Mouse (Mus musculus) stomach, postnatal 0 days (tissue): ENCODE measurements at regions not wholly inside any gene's neighbourhood (a gene's known extent, or its start where the extent isn't known, plus 50 kb on each side); places are given as distances from the start of the nearest gene placed in this dataset.

Experiments
- ATAC-seq: fragments of 200-750 bp; cut with Nextera tagmentation; 2 replicates; pipeline ENCODE4 v1.8.0; 2017; ENCODE audit not compliant: low FRiP score, low TSS enrichment
- DNase-seq: peaks from one replicate; pipeline ENCODE4 v3.0.0-alpha.2; 2016; ENCODE audit warnings: low spot score
- H3K27ac ChIP-seq: fragments of 300-500 bp; sonication (generic); replicated peaks from 2 replicates; pipeline ENCODE4 v1.5.1; 2014; ENCODE audit warnings: mild to moderate bottlenecking, control low read depth
- H3K27me3 ChIP-seq: fragments of 300-500 bp; sonication (generic); 2 replicates; pipeline ENCODE4 v1.6.1; 2014; ENCODE audit warnings: low read length; ENCODE audit not compliant: control insufficient read depth, insufficient read depth
- H3K36me3 ChIP-seq: fragments of 300-500 bp; sonication (generic); 2 replicates; pipeline ENCODE4 v1.6.1; 2014; ENCODE audit warnings: low read length, mixed read lengths; ENCODE audit not compliant: control insufficient read depth, insufficient read depth
- H3K4me1 ChIP-seq: fragments of 300-500 bp; sonication (generic); replicated peaks from 2 replicates; pipeline ENCODE4 v1.6.1; 2014; ENCODE audit warnings: antibody characterized with exemption; ENCODE audit not compliant: control insufficient read depth, insufficient read depth
- H3K4me2 ChIP-seq: fragments of 300-500 bp; sonication (generic); replicated peaks from 2 replicates; pipeline ENCODE4 v1.6.1; 2014; ENCODE audit warnings: low read depth, mild to moderate bottlenecking, control low read depth, moderate library complexity
- H3K4me3 ChIP-seq: fragments of 300-500 bp; sonication (generic); 2 replicates; pipeline ENCODE4 v1.5.1; 2014; ENCODE audit warnings: low read depth, low read length, control low read depth
- H3K9ac ChIP-seq: fragments of 300-500 bp; sonication (generic); 2 replicates; pipeline ENCODE4 v1.6.1; 2014; ENCODE audit warnings: mild to moderate bottlenecking, low read length, control low read depth, mixed read lengths
- H3K9me3 ChIP-seq: fragments of 300-500 bp; sonication (generic); 2 replicates; pipeline ENCODE4 v1.6.1; 2016; ENCODE audit warnings: low read length; ENCODE audit not compliant: control insufficient read depth
- CTCF ChIP-seq: IDR thresholded peaks from 2 replicates; pipeline ENCODE4 v1.5.1; 2016; ENCODE audit warnings: antibody characterized with exemption, low read depth, mild to moderate bottlenecking, moderate library complexity
- EP300 ChIP-seq: optimal IDR thresholded peaks from 2 replicates; pipeline ENCODE3; 2016; ENCODE audit warnings: antibody characterized with exemption
- WGBS: fragments of 180-500 bp; shearing (Covaris S2); extraction: QIAGEN DNeasy Blood & Tissue Kit; methylation state at CpG from one replicate; pipeline ENCODE4 v1.1.7; 2014; 5-methylcytosine and 5-hydroxymethylcytosine counted together

- H3K4me3 ChIP-seq = no peak overlapping the region
- no peaks in the 10 kb centered on the region for H3K36me3 ChIP-seq
- H3K27me3 ChIP-seq = no peaks in the 10 kb centered on the region
- ATAC-seq (no peak), DNase-seq (no peak)
- no peak for TF ChIP-seq CTCF
- TF ChIP-seq EP300 = no peak
- no peak overlapping the region for H3K9ac ChIP-seq
- no peaks in the 10 kb centered on the region for H3K9me3 ChIP-seq
- no peak overlapping the region for H3K4me2 ChIP-seq
- no peak overlapping the region for H3K27ac ChIP-seq
- no peaks in the 10 kb centered on the region for H3K4me1 ChIP-seq
- WGBS = 59% methylated on average over 8 of the region's 8 CpGs
These were observed 215.9 kb upstream of the A230072I06Rik start for GRCm38 (mm10) chr8:12062710-12063109.

GRCm38 (mm10) chr8:12064664-12065063 is 214.0 kb upstream of the A230072I06Rik start:
- Histone ChIP-seq H3K4me3 (no peak overlapping the region), H3K4me2 (no peak overlapping the region), H3K27ac (no peak overlapping the region), H3K36me3 (no peaks in the 10 kb centered on the region), H3K9me3 (no peaks in the 10 kb centered on the region), H3K27me3 (no peaks in the 10 kb centered on the region), H3K4me1 (no peaks in the 10 kb centered on the region), H3K9ac (no peak overlapping the region)
- WGBS = 82% methylated on average over 7 of the region's 7 CpGs
- no peak for TF ChIP-seq CTCF
- TF ChIP-seq EP300 = no peak
- ATAC-seq (no peak), DNase-seq (no peak)

GRCm38 (mm10) chr8:12066454-12066853 is 212.2 kb upstream of the A230072I06Rik start:
- TF ChIP-seq CTCF = no peak
- no peak for TF ChIP-seq EP300
- Histone ChIP-seq H3K9me3 (no peaks in the 10 kb centered on the region), H3K4me1 (no peaks in the 10 kb centered on the region), H3K27me3 (no peaks in the 10 kb centered on the region), H3K4me2 (no peak overlapping the region), H3K36me3 (no peaks in the 10 kb centered on the region), H3K9ac (no peak overlapping the region), H3K4me3 (no peak overlapping the region), H3K27ac (no peak overlapping the region)
- ATAC-seq = no peak
- DNase-seq = no peak
- 86% methylated on average over 10 of the region's 10 CpGs for WGBS

GRCm38 (mm10) chr8:12073311-12073999 is 205.2 kb upstream of the A230072I06Rik start:
- WGBS = 49% methylated on average over 6 of the region's 6 CpGs
- H3K27me3 ChIP-seq = no peaks in the 10 kb centered on the region
- H3K9ac ChIP-seq = no peak overlapping the region
- H3K27ac ChIP-seq = no peak overlapping the region
- no peak overlapping the region for H3K4me2 ChIP-seq
- no peaks in the 10 kb centered on the region for H3K4me1 ChIP-seq
- no peak for DNase-seq
- no peaks in the 10 kb centered on the region for H3K9me3 ChIP-seq
- no peaks in the 10 kb centered on the region for H3K36me3 ChIP-seq
- TF ChIP-seq CTCF (no peak), EP300 (no peak)
- no peak overlapping the region for H3K4me3 ChIP-seq
- 0 out of 2 replicates have a peak, but pooled peaks have one; percentile 24 for ATAC-seq

GRCm38 (mm10) chr8:12075943-12076342 is 202.7 kb upstream of the A230072I06Rik start:
- WGBS = 68% methylated on average over 3 of the region's 3 CpGs
- Histone ChIP-seq H3K9me3 (no peaks in the 10 kb centered on the region), H3K4me2 (no peak overlapping the region), H3K27ac (no peak overlapping the region), H3K9ac (no peak overlapping the region), H3K27me3 (no peaks in the 10 kb centered on the region), H3K4me3 (no peak overlapping the region), H3K36me3 (no peaks in the 10 kb centered on the region), H3K4me1 (no peaks in the 10 kb centered on the region)
- DNase-seq (no peak), ATAC-seq (no peak)
- TF ChIP-seq EP300 = no peak
- no peak for TF ChIP-seq CTCF

- Histone ChIP-seq H3K36me3 (no peaks in the 10 kb centered on the region), H3K4me3 (no peak overlapping the region), H3K27ac (no peak overlapping the region), H3K27me3 (no peaks in the 10 kb centered on the region), H3K4me1 (no peaks in the 10 kb centered on the region), H3K9me3 (no peaks in the 10 kb centered on the region), H3K4me2 (no peak overlapping the region), H3K9ac (no peak overlapping the region)
- ATAC-seq (no peak), DNase-seq (no peak)
- WGBS = 73% methylated on average over 10 of the region's 10 CpGs
- TF ChIP-seq EP300 (no peak), CTCF (no peak)
These were observed 201.7 kb upstream of the A230072I06Rik start for GRCm38 (mm10) chr8:12076811-12077375.
